In the genomic region with DNA sequence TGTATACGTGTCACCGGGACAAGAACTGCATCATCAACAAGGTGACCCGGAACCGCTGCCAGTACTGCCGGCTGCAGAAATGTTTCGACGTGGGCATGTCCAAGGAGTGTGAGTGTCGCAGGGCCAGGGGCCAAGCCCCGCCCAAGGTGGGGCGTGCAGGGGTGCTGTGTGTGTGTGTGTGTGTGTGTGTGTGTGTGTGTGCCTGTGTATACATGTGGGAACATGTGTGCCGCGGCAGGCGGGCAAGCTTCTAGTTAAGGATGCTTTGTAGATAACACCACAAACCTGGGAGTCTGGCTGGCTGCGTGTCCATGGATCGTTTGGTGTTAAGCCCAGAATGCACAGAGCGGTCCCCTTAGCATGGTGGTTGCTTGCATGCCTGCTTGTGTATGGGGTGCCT, we compare ENCODE assay signal across 10 mouse cellular contexts. TPM values are rescaled to one million over a fixed set of nuclear protein-coding genes. Genes with fewer than 3 reads are reported as not detected.
A peak's percentile ranks its signal among the peaks of the same experiment; 100 is the strongest.
DNase-seq lines count a peak whose midpoint lies in the region; ATAC-seq and TF ChIP-seq lines count a peak whose summit lies in the region.
"Had no signal": no experiment of that assay in that cellular context is flagged by ENCODE, and none has a peak within 500 bp of the region (broad histone marks: within the 10 kb centered on the region; RNA-seq: fewer than 3 reads in every experiment).

No protein-coding gene starts in this region.

- intact Hi-C loops in left cerebral cortex, adult 2 months (cut with DNase I) = loop anchor here (5.0 kb wide), 1 partner anchor 106 kb away; a partner anchor contains a TSS

- peaks cover 45% of the 10 kb centered on the region for H3K4me1 ChIP-seq in embryonic fibroblast, embryonic 13.5 days (ENCODE audit: control insufficient read depth, insufficient read depth, low read length)
- peaks cover 92% of the 10 kb centered on the region for H3K4me1 ChIP-seq in hindbrain, embryonic 12.5 days
- peaks cover 77% of the 10 kb centered on the region for H3K4me1 ChIP-seq in neural tube, embryonic 11.5 days (ENCODE audit: control insufficient read depth, insufficient read depth, low read length)

- H3K27me3 ChIP-seq in hindbrain, embryonic 12.5 days = no peaks in the 10 kb centered on the region
- H3K27me3 ChIP-seq in neural tube, embryonic 11.5 days (ENCODE audit: control insufficient read depth, insufficient read depth, low read length) = no peaks in the 10 kb centered on the region
- H3K27me3 ChIP-seq: Patski had no signal

- H3K4me2 ChIP-seq in hindbrain, embryonic 12.5 days (replicated peaks) = peak overlapping the region; percentile 97
- H3K4me2 ChIP-seq in neural tube, embryonic 11.5 days (ENCODE audit: low read depth) = peak overlapping the region; percentile 98

- no peaks in the 10 kb centered on the region for H3K9me3 ChIP-seq in hindbrain, embryonic 12.5 days (replicated peaks)
- no peaks in the 10 kb centered on the region for H3K9me3 ChIP-seq in neural tube, embryonic 11.5 days (ENCODE audit: control insufficient read depth, low read length)
- H3K9me3 ChIP-seq: liver, embryonic 13.5 days had no signal

- 51% methylated on average over 16 of the region's 16 CpGs for WGBS in hindbrain, embryonic 12.5 days
- 42% methylated on average over 16 of the region's 16 CpGs for WGBS in neural tube, embryonic 11.5 days

- peak overlapping the region; percentile 86 for H3K9ac ChIP-seq in hindbrain, embryonic 12.5 days
- H3K9ac ChIP-seq in neural tube, embryonic 11.5 days (ENCODE audit: low read length) = peak overlapping the region; percentile 46
- H3K9ac ChIP-seq: liver, embryonic 13.5 days had no signal

- TF ChIP-seq CTCF in left cerebral cortex, adult 2 months (IDR thresholded peaks at IDR 0.05) = no peak
- no peak for TF ChIP-seq CTCF in embryonic fibroblast, embryonic 13.5 days (IDR thresholded peaks at IDR 0.05; ENCODE audit: borderline replicate concordance, insufficient read depth, low read length)

- peaks cover 31% of the 10 kb centered on the region for H3K36me3 ChIP-seq in hindbrain, embryonic 12.5 days
- peaks cover 22% of the 10 kb centered on the region for H3K36me3 ChIP-seq in neural tube, embryonic 11.5 days (ENCODE audit: control insufficient read depth, insufficient read depth, low read length)

- no peak for TF ChIP-seq POLR2A in embryonic fibroblast, embryonic 13.5 days (IDR thresholded peaks at IDR 0.05; ENCODE audit: low read depth, low read length)

- H3K27ac ChIP-seq in left cerebral cortex, adult 2 months = peak overlapping the region; percentile 28; the same call in 1 of the 2 replicates
- H3K27ac ChIP-seq in embryonic fibroblast, embryonic 13.5 days (ENCODE audit: insufficient read depth, low read length) = peak overlapping the region; percentile 0; the same call in 1 of the 2 replicates
- peak overlapping the region; percentile 99 for H3K27ac ChIP-seq in hindbrain, embryonic 12.5 days
- H3K27ac ChIP-seq in neural tube, embryonic 11.5 days (ENCODE audit: low read depth, low read length) = peak overlapping the region; percentile 96
- H3K27ac ChIP-seq: heart, adult 2 months had no signal

- no peak overlapping the region for H3K4me3 ChIP-seq in left cerebral cortex, adult 2 months
- H3K4me3 ChIP-seq in embryonic fibroblast, embryonic 13.5 days (ENCODE audit: insufficient read depth, low read length) = no peak overlapping the region
- H3K4me3 ChIP-seq in hindbrain, embryonic 12.5 days = peak overlapping the region; percentile 15
- peak overlapping the region; percentile 91 for H3K4me3 ChIP-seq in neural tube, embryonic 11.5 days (ENCODE audit: low read depth, low read length)
- H3K4me3 ChIP-seq: heart, adult 2 months; liver, embryonic 13.5 days had no signal

- no peak for ATAC-seq in hindbrain, embryonic 12.5 days (ENCODE audit: low FRiP score)
- no peak for ATAC-seq in neural tube, embryonic 11.5 days (ENCODE audit: insufficient read depth, low FRiP score, low TSS enrichment)
- ATAC-seq: Patski had no signal

- peak in 1 of 2 experiments; percentile 19 for DNase-seq in left cerebral cortex, adult 2 months (ENCODE audit: extremely low spot score in 1 of 2, low spot score in 2 of 2)
- no peak for DNase-seq in left cerebral cortex, adult 9 months (ENCODE audit: low spot score in 2 of 2)
- DNase-seq in neural tube, embryonic 11.5 days (ENCODE audit: low spot score) = no peak
- no peak for DNase-seq in right cerebral cortex, postnatal 4 days
- DNase-seq in thymus, postnatal 25 days = no peak
- DNase-seq: liver, embryonic 13.5 days had no signal

RNA-seq across cellular contexts. Expression of a gene that starts 14.7 kb away (rescaled TPM):
- 1 to 10 TPM; 1.4 to 3.2 TPM for total RNA-seq in left cerebral cortex, adult 2 months (2021)
- polyA plus RNA-seq in embryonic fibroblast, embryonic 13.5 days (2011; ENCODE audit: insufficient read length, low read depth, missing spikeins) = not detected in 2 replicates
- 0.88 and 1.1 TPM in 2 replicates for polyA plus RNA-seq in hindbrain, embryonic 12.5 days (2016; fragmentation: Nextera tagmentation; extraction: Ambion mirVana)
- polyA plus RNA-seq in neural tube, embryonic 11.5 days (2014; fragmentation: Nextera tagmentation; extraction: Ambion mirVana) = 0.57 TPM in 1 of 2 replicates, not detected in the other
- polyA plus RNA-seq: liver, embryonic 13.5 days had no signal

RNA-seq across cellular contexts. Expression of a gene that starts 40.5 kb away (rescaled TPM):
- total RNA-seq in left cerebral cortex, adult 2 months (2021) = 10 to 100 TPM; 14.0 to 18.7 TPM
- polyA plus RNA-seq in embryonic fibroblast, embryonic 13.5 days (2011; ENCODE audit: insufficient read length, low read depth, missing spikeins) = 26.8 and 28.2 TPM in 2 replicates
- polyA plus RNA-seq in hindbrain, embryonic 12.5 days (2016; fragmentation: Nextera tagmentation; extraction: Ambion mirVana) = 38.6 and 46.9 TPM in 2 replicates
- 73.2 and 75.1 TPM in 2 replicates for polyA plus RNA-seq in neural tube, embryonic 11.5 days (2014; fragmentation: Nextera tagmentation; extraction: Ambion mirVana)

RNA-seq across cellular contexts. Expression of a gene that starts 55.9 kb away (rescaled TPM):
- total RNA-seq in left cerebral cortex, adult 2 months (2021) = 1 to 10 TPM in 1 of 2 experiments, under 1 TPM in 1; 0.66 to 1.0 TPM
- 141 and 227 TPM in 2 replicates for polyA plus RNA-seq in embryonic fibroblast, embryonic 13.5 days (2011; ENCODE audit: insufficient read length, low read depth, missing spikeins)
- 195 and 199 TPM in 2 replicates for polyA plus RNA-seq in hindbrain, embryonic 12.5 days (2016; fragmentation: Nextera tagmentation; extraction: Ambion mirVana)
- polyA plus RNA-seq in neural tube, embryonic 11.5 days (2014; fragmentation: Nextera tagmentation; extraction: Ambion mirVana) = 338 and 339 TPM in 2 replicates

Comparison
In these comparisons a context has a peak if more than half of its experiments do, and no peak if none do; other contexts are left out.
1. H3K27ac ChIP-seq: peak in every context shown above with its lines; median percentile 99 in hindbrain, embryonic 12.5 days; 96 in neural tube, embryonic 11.5 days; 28 in left cerebral cortex, adult 2 months; 0 in embryonic fibroblast, embryonic 13.5 days.
2. H3K4me3 ChIP-seq: peak in hindbrain, embryonic 12.5 days (single experiment) and neural tube, embryonic 11.5 days (single experiment); none in left cerebral cortex, adult 2 months (single experiment) and embryonic fibroblast, embryonic 13.5 days (single experiment).